Mouse (Mus musculus): ENCODE measurements around the gene Helz. TPM values are rescaled to one million over a fixed set of nuclear protein-coding genes. Genes with fewer than 3 reads are reported as not detected.

Gene Helz
- polyA plus RNA-seq, 1 experiment from 2014 or later: 18.9 TPM

DNA sequence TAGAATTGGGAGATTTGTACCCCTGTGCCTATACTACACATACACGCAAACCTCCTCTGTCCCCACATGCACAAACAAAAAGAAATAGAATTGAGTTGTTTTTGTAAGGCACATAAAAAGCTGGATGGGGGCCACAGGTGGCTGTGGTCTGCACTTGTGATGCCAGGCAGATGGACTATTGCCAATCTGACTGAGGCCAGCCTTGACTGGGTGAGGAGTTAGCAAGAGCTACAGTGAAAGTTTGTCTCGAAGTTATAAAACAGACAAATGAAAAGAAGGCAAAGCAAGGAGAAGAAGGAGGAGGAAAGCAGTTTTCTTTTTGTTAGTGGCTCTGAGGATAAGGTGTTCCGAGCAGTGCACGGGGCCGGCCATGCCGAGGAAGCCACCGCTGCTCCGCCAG is 82.2 kb downstream of the Helz start:
- H3K27ac ChIP-seq: no peak overlapping the region
- no peak overlapping the region for H3K4me2 ChIP-seq (replicated peaks)
- no peak overlapping the region for H3K4me3 ChIP-seq (replicated peaks; ENCODE audit: low read length)
- H3K9ac ChIP-seq: no peak overlapping the region
- 84% methylated on average over 8 of the region's 8 CpGs for WGBS
- H3K36me3 ChIP-seq (replicated peaks; ENCODE audit: control insufficient read depth, insufficient read depth): peaks cover 32% of the 10 kb centered on the region
- no peaks in the 10 kb centered on the region for H3K9me3 ChIP-seq (ENCODE audit: control insufficient read depth, low read length)
- DNase-seq (ENCODE audit: low spot score) (no peak), ATAC-seq (ENCODE audit: low FRiP score) (no peak)
- no peaks in the 10 kb centered on the region for H3K4me1 ChIP-seq (replicated peaks; ENCODE audit: control insufficient read depth, insufficient read depth, low read length)
- H3K27me3 ChIP-seq (ENCODE audit: control insufficient read depth, insufficient read depth, low read length): no peaks in the 10 kb centered on the region

DNA sequence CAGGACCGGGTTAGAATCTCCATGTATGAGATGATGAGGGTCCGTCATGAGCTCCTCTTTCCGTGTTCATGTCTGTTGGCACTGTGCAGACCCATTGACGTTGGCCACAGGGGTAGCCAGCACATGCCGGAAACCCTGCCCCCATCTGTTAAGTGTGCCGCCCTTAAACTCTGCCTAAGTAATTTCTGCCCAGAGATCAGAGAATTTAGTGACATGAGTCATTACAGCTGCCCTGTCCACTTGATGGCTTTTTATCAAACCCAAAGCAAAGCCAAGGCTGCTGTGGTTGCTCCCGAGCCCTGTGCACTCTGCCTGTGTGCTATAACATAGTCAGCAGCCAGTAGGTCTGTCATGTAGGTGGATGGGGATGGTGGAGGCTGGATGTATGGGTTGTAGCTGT is 83.4 kb downstream of the Helz start:
- Histone ChIP-seq H3K4me1 (replicated peaks; ENCODE audit: control insufficient read depth, insufficient read depth, low read length) (no peaks in the 10 kb centered on the region), H3K36me3 (replicated peaks; ENCODE audit: control insufficient read depth, insufficient read depth) (peaks cover 43% of the 10 kb centered on the region), H3K27me3 (ENCODE audit: control insufficient read depth, insufficient read depth, low read length) (no peaks in the 10 kb centered on the region), H3K4me3 (replicated peaks; ENCODE audit: low read length) (no peak overlapping the region), H3K9me3 (ENCODE audit: control insufficient read depth, low read length) (no peaks in the 10 kb centered on the region), H3K9ac (no peak overlapping the region), H3K4me2 (replicated peaks) (no peak overlapping the region), H3K27ac (no peak overlapping the region)
- no peak for DNase-seq (ENCODE audit: low spot score)
- WGBS: 91% methylated on average over 7 of the region's 7 CpGs
- no peak for ATAC-seq (ENCODE audit: low FRiP score)

DNA sequence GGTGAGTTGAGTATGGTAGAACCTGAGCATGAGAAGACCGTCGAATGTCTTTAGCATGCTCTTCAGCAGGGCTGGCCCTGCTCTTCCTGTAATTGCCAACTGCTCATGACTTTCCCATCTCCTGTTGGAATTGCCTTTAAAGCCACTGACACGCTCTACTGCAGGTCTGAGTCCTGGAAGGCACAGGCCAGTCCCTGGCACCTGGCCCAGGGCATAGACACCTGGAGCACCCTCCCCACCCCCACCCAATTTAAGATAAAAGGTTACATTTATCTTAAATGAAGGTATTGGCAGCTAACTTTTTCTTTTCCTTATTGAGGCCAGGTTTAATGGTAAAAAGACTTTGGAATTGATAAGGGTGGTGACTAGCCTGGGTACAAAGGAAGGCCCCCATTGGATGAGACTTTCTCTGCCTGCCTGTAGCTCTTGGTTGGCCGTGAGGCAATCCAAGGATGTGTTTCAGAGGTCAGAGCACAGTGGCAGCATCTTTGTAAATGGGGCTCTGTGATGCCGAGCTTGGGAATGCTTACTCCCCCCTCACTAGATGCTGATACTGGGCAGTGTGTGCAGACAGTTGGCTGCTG is 85.9 kb downstream of the Helz start:
- H3K4me3 ChIP-seq (replicated peaks; ENCODE audit: low read length): no peak overlapping the region
- H3K27me3 ChIP-seq (ENCODE audit: control insufficient read depth, insufficient read depth, low read length): no peaks in the 10 kb centered on the region
- H3K9ac ChIP-seq: no peak overlapping the region
- H3K4me2 ChIP-seq (replicated peaks): no peak overlapping the region
- H3K27ac ChIP-seq: no peak overlapping the region
- H3K36me3 ChIP-seq (replicated peaks; ENCODE audit: control insufficient read depth, insufficient read depth): peaks cover 55% of the 10 kb centered on the region
- DNase-seq (ENCODE audit: low spot score) (no peak), ATAC-seq (ENCODE audit: low FRiP score) (no peak)
- H3K4me1 ChIP-seq (replicated peaks; ENCODE audit: control insufficient read depth, insufficient read depth, low read length): no peaks in the 10 kb centered on the region
- no peaks in the 10 kb centered on the region for H3K9me3 ChIP-seq (ENCODE audit: control insufficient read depth, low read length)
- 91% methylated on average over 5 of the region's 5 CpGs for WGBS

DNA sequence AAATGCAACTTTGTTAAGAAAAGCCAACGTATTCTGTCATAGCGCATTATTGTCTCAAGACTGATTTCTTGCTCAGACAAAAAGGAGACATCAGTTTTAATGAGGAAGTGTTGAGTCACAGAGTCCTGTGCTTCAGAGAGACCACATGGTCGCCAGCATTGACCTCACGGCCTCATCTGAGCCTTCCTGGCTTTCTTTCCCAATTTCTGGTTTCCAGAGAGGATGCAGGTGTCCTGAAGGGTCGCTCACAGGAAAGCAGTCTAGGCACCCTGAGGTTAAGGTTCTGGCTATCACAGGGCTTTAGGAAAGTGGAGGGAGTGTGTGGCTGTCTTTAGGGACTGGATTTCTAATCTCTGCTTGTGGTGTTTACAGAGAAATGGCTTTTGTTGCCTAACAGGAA is 90.4 kb downstream of the Helz start:
- Histone ChIP-seq H3K9ac (no peak overlapping the region), H3K4me2 (replicated peaks) (no peak overlapping the region), H3K36me3 (replicated peaks; ENCODE audit: control insufficient read depth, insufficient read depth) (peaks cover 56% of the 10 kb centered on the region), H3K9me3 (ENCODE audit: control insufficient read depth, low read length) (no peaks in the 10 kb centered on the region), H3K4me1 (replicated peaks; ENCODE audit: control insufficient read depth, insufficient read depth, low read length) (no peaks in the 10 kb centered on the region), H3K27ac (no peak overlapping the region), H3K4me3 (replicated peaks; ENCODE audit: low read length) (no peak overlapping the region), H3K27me3 (ENCODE audit: control insufficient read depth, insufficient read depth, low read length) (no peaks in the 10 kb centered on the region)
- ATAC-seq (ENCODE audit: low FRiP score) (no peak), DNase-seq (ENCODE audit: low spot score) (no peak)
- WGBS: 89% methylated on average over 5 of the region's 5 CpGs

DNA sequence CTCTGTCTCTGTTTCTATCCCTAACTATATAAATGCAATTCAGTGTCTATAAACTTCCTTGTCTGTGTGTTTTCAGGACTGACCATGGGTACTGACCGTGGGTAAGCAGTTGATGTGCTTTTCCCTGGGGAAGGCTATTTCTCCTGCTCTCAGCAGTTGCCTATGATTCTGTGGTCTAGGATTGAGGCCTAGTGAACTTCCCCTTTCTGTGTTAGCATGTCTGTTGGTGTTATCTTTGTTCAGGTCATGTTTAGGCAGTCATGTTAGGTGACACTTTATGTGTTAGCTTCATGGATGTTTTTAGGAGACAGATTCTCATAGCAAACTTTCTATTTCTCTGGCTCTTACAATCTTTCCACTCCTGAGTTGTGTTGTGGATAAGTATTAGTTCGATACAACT is 91.9 kb downstream of the Helz start:
- Histone ChIP-seq H3K9me3 (ENCODE audit: control insufficient read depth, low read length) (no peaks in the 10 kb centered on the region), H3K4me2 (replicated peaks) (no peak overlapping the region), H3K4me1 (replicated peaks; ENCODE audit: control insufficient read depth, insufficient read depth, low read length) (no peaks in the 10 kb centered on the region), H3K4me3 (replicated peaks; ENCODE audit: low read length) (no peak overlapping the region), H3K27ac (no peak overlapping the region), H3K36me3 (replicated peaks; ENCODE audit: control insufficient read depth, insufficient read depth) (peaks cover 53% of the 10 kb centered on the region), H3K27me3 (ENCODE audit: control insufficient read depth, insufficient read depth, low read length) (no peaks in the 10 kb centered on the region), H3K9ac (no peak overlapping the region)
- WGBS: 93% methylated on average over 2 of the region's 2 CpGs
- DNase-seq (ENCODE audit: low spot score): no peak
- ATAC-seq (ENCODE audit: low FRiP score): no peak

DNA sequence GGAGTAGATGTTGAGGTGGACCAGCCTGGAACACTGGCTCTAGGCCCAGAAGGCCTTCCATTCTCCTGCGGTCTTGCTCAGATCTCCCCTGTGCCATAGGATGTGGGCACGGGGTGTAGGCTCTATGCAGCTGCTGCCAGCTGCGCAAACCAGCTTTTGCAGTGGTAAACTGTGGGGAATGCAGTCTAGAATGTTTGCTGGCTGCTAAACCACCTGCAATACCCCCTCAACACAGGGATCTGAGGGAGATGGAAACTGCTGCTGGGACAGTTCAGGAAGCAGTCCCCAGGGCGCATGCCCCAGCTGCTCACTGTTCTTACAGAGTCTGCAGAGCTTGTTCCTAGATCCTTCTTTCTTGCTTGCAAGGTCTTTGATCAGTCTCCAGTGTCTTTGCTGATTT is 96.7 kb downstream of the Helz start:
- ATAC-seq (ENCODE audit: low FRiP score): no peak
- no peaks in the 10 kb centered on the region for H3K9me3 ChIP-seq (ENCODE audit: control insufficient read depth, low read length)
- WGBS: 92% methylated on average over 4 of the region's 4 CpGs
- no peak overlapping the region for H3K4me3 ChIP-seq (replicated peaks; ENCODE audit: low read length)
- H3K27me3 ChIP-seq (ENCODE audit: control insufficient read depth, insufficient read depth, low read length): no peaks in the 10 kb centered on the region
- peaks cover 44% of the 10 kb centered on the region for H3K36me3 ChIP-seq (replicated peaks; ENCODE audit: control insufficient read depth, insufficient read depth)
- H3K27ac ChIP-seq: no peak overlapping the region
- no peak overlapping the region for H3K9ac ChIP-seq
- no peaks in the 10 kb centered on the region for H3K4me1 ChIP-seq (replicated peaks; ENCODE audit: control insufficient read depth, insufficient read depth, low read length)
- H3K4me2 ChIP-seq (replicated peaks): no peak overlapping the region
- DNase-seq (ENCODE audit: low spot score): no peak

DNA sequence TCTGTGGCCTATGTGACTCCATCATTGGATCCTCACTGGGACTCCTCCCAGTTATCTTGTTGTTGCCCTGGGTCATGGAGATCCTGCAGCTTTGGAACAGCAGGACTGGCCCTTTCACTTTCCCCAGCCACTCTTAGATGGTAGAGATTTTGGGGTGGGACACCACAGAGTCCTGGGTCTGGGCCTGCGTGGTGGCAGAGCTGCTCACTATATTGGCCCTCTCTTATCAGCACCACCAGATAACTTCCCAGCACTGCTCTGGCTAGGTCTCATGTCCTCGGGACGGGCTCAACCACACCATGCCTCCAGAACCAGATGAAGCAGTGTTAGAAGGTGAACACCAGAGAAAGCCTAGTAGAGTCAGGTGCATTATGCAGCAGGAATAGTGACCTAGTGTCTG is 99.6 kb downstream of the Helz start:
- WGBS: 100% methylated on average over 3 of the region's 3 CpGs
- Histone ChIP-seq H3K9me3 (ENCODE audit: control insufficient read depth, low read length) (no peaks in the 10 kb centered on the region), H3K27me3 (ENCODE audit: control insufficient read depth, insufficient read depth, low read length) (no peaks in the 10 kb centered on the region), H3K4me3 (replicated peaks; ENCODE audit: low read length) (no peak overlapping the region), H3K27ac (no peak overlapping the region), H3K4me2 (replicated peaks) (no peak overlapping the region), H3K4me1 (replicated peaks; ENCODE audit: control insufficient read depth, insufficient read depth, low read length) (0 out of 2 replicates have a peak, but pooled peaks cover 3% of the 10 kb centered on the region), H3K9ac (no peak overlapping the region), H3K36me3 (replicated peaks; ENCODE audit: control insufficient read depth, insufficient read depth) (peaks cover 50% of the 10 kb centered on the region)
- DNase-seq (ENCODE audit: low spot score) (no peak), ATAC-seq (ENCODE audit: low FRiP score) (no peak)

DNA sequence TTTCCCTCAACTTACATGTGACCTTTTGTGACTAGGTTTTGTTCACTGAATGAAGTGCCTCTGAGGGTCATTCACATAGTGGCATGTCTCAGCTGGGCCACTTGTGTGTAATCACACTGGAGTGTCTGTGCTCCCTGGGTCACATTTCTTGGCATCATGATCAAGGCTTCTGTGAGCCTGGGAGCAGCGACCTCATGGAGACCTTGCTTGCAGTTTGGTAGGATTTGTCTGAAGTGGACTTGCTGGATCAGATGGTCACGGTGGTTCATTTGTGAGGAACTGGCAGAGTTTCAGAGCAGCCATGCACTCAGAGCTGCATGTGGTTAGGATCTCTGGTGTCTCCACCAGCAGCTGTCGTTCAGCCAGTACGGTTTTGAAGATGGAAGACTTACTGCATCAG is 100.9 kb downstream of the Helz start:
- no peak overlapping the region for H3K9ac ChIP-seq
- no peak for ATAC-seq (ENCODE audit: low FRiP score)
- 0 out of 2 replicates have a peak, but pooled peaks cover 3% of the 10 kb centered on the region for H3K4me1 ChIP-seq (replicated peaks; ENCODE audit: control insufficient read depth, insufficient read depth, low read length)
- WGBS: 82% methylated on average over 4 of the region's 4 CpGs
- no peak for DNase-seq (ENCODE audit: low spot score)
- H3K4me3 ChIP-seq (replicated peaks; ENCODE audit: low read length): no peak overlapping the region
- no peaks in the 10 kb centered on the region for H3K9me3 ChIP-seq (ENCODE audit: control insufficient read depth, low read length)
- H3K36me3 ChIP-seq (replicated peaks; ENCODE audit: control insufficient read depth, insufficient read depth): peaks cover 59% of the 10 kb centered on the region
- no peak overlapping the region for H3K27ac ChIP-seq
- no peak overlapping the region for H3K4me2 ChIP-seq (replicated peaks)
- H3K27me3 ChIP-seq (ENCODE audit: control insufficient read depth, insufficient read depth, low read length): no peaks in the 10 kb centered on the region

DNA sequence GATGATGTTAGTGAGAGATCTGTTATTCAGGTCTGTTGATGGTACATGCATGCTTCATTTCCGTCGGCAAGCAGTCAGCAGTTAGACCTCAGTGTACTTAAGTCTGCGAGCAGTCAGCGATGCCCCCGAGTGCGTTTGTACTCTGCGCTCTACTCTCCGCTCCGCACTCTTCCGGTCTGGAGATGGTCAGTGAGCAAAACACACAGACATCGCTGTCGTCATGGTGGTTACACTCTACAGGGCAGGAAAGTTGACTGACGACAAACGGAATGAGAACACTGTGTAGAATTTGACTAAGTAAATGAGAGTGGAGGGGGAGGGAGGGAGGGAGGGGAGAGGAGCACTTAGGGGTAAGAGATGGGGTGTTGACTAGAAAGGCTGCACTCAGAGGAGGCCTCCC is 101.7 kb downstream of the Helz start:
- ATAC-seq (ENCODE audit: low FRiP score) (no peak), DNase-seq (ENCODE audit: low spot score) (no peak)
- Histone ChIP-seq H3K9me3 (ENCODE audit: control insufficient read depth, low read length) (no peaks in the 10 kb centered on the region), H3K4me1 (replicated peaks; ENCODE audit: control insufficient read depth, insufficient read depth, low read length) (0 out of 2 replicates have a peak, but pooled peaks cover 3% of the 10 kb centered on the region), H3K9ac (no peak overlapping the region), H3K4me3 (replicated peaks; ENCODE audit: low read length) (no peak overlapping the region), H3K36me3 (replicated peaks; ENCODE audit: control insufficient read depth, insufficient read depth) (peaks cover 53% of the 10 kb centered on the region), H3K4me2 (replicated peaks) (no peak overlapping the region), H3K27ac (no peak overlapping the region), H3K27me3 (ENCODE audit: control insufficient read depth, insufficient read depth, low read length) (no peaks in the 10 kb centered on the region)
- WGBS: 96% methylated on average over 14 of the region's 14 CpGs
